Mouse (Mus musculus) kidney, postnatal 0 days (tissue): ENCODE data around the gene Cdkn2d. TPM values are rescaled to one million over a fixed set of nuclear protein-coding genes. Genes with fewer than 3 reads are reported as not detected.
"Not testable (repeated sequence)": the region's sequence is repeated elsewhere in the genome, so short reads cannot be mapped to it uniquely, and the experiment has no call there.

Experiments
- ATAC-seq: fragments of 200-750 bp; cut with Nextera tagmentation; replicated peaks from 2 replicates; pipeline ENCODE4 v1.8.0; 2017; ENCODE audit warnings: low read depth, moderate number of reproducible peaks, moderate TSS enrichment, moderate library complexity; ENCODE audit not compliant: low FRiP score
- DNase-seq: peaks from one replicate; pipeline ENCODE4 v3.0.0-alpha.2; 2016; ENCODE audit warnings: low spot score
- H3K27ac ChIP-seq: fragments of 300-500 bp; sonication (generic); 2 replicates; pipeline ENCODE4 v1.5.1; 2014; ENCODE audit warnings: mild to moderate bottlenecking
- H3K27me3 ChIP-seq: fragments of 300-500 bp; sonication (generic); 2 replicates; pipeline ENCODE4 v1.6.1; 2014; ENCODE audit warnings: low read length, mixed read lengths; ENCODE audit not compliant: insufficient read depth
- H3K36me3 ChIP-seq: fragments of 300-500 bp; sonication (generic); 2 replicates; pipeline ENCODE4 v1.6.1; 2014; ENCODE audit warnings: low read length, mixed read lengths; ENCODE audit not compliant: insufficient read depth
- H3K4me1 ChIP-seq: fragments of 300-500 bp; sonication (generic); replicated peaks from 2 replicates; pipeline ENCODE4 v1.6.1; 2014; ENCODE audit warnings: antibody characterized with exemption, low read length, mixed read lengths; ENCODE audit not compliant: insufficient read depth
- H3K4me2 ChIP-seq: fragments of 300-500 bp; sonication (generic); 2 replicates; pipeline ENCODE4 v1.6.1; 2014; ENCODE audit warnings: mild to moderate bottlenecking, low read length, moderate library complexity, mixed read lengths
- H3K4me3 ChIP-seq: fragments of 300-500 bp; sonication (generic); replicated peaks from 2 replicates; pipeline ENCODE4 v1.5.1; 2014; ENCODE audit warnings: low read depth, low read length
- H3K9ac ChIP-seq: fragments of 300-500 bp; sonication (generic); 2 replicates; pipeline ENCODE4 v1.6.1; 2014; ENCODE audit warnings: low read depth, low read length
- H3K9me3 ChIP-seq: fragments of 300-500 bp; sonication (generic); replicated peaks from 2 replicates; pipeline ENCODE4 v1.6.1; 2016; ENCODE audit warnings: low read length, inconsistent platforms, mixed read lengths
- CTCF ChIP-seq: IDR thresholded peaks from 2 replicates; pipeline ENCODE4 v1.5.1; 2016; ENCODE audit warnings: antibody characterized with exemption, low read depth, mild to moderate bottlenecking, moderate library complexity
- WGBS: fragments of 180-500 bp; shearing (Covaris S2); extraction: QIAGEN DNeasy Blood & Tissue Kit; methylation state at CpG from one replicate; pipeline ENCODE4 v1.1.7; 2014; 5-methylcytosine and 5-hydroxymethylcytosine counted together
- polyA plus RNA-seq: library from polyadenylated mRNA; unstranded; fragments of >200 nt; fragmentation: Nextera tagmentation; extraction: Ambion mirVana; gene quantifications from 2 replicates; pipeline ENCODE4 v1.2.1, GENCODE M21; 2015

The Cdkn2d gene
- polyA plus RNA-seq, 1 experiment from 2014 or later: 31.4 TPM

DNA sequence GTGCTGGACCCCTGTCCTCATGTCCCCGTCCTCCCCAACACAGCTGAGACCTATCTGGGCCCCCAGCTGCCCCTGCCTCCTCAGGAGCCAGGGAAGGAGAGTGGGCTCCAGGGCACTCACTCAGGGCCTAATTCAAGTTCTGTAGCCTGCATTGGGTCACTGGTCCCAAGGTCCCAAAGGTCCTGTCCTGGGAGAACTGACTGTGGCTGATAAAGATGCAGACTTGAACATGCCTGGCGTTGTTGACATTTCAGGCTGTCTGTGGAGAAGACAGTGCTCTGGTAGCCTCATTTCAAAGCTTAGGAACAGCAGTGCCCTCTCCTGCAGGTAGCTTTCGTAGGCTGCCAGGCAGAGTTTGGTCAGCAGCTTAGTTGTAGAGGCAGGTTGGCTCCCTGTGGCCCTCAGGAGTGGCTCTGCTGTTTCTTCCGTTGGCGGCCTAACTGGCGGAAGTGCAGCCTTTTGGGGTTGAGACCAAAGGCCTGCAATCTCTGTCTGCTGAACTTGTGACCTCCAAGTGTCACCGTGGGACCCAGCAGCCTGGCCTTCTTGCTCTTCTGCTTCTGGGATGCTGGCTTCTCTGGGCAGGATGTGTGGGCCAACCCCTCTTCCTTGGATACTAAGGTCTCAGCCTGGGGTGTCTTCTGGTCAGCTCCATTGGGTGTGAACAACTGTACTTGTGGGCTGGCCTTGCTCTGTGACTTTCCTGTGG lies 17.5 kb downstream of the Cdkn2d start:
- no peaks in the 10 kb centered on the region for H3K4me1 ChIP-seq
- DNase-seq (no peak), ATAC-seq (no peak)
- H3K27me3 ChIP-seq: no peaks in the 10 kb centered on the region
- H3K36me3 ChIP-seq: peaks cover 81% of the 10 kb centered on the region
- H3K4me2 ChIP-seq: no peak overlapping the region
- no peak overlapping the region for H3K4me3 ChIP-seq
- 80% methylated on average over 7 of the region's 7 CpGs for WGBS
- no peak overlapping the region for H3K9ac ChIP-seq
- no peak overlapping the region for H3K27ac ChIP-seq
- no peak for TF ChIP-seq CTCF
- H3K9me3 ChIP-seq: no peaks in the 10 kb centered on the region

DNA sequence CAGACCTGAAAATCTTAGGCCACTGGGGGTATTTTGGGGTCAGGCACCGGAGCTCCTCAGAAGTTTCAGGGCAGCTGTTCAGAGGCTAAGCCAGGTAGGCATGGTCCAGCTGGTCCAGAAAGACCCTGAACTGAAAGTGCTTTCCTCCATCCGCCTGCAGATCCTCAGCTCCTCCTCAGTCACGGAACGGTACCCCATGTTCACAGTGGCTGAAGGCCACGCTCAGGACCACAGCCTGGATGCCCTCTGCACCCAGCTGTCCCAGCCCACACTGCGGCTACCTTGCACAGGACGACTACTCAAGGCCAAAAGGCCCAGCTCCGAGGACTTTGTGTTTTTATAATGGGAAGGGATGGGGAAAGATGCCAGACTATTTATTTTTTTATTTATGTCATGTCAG lies 18.1 kb downstream of the Cdkn2d start:
- no peaks in the 10 kb centered on the region for H3K4me1 ChIP-seq
- 75% methylated on average over 8 of the region's 8 CpGs for WGBS
- no peak for DNase-seq
- no peak overlapping the region for H3K9ac ChIP-seq
- no peak overlapping the region for H3K4me3 ChIP-seq
- no peak for ATAC-seq
- H3K27me3 ChIP-seq: no peaks in the 10 kb centered on the region
- no peak overlapping the region for H3K27ac ChIP-seq
- H3K4me2 ChIP-seq: no peak overlapping the region
- no peak for TF ChIP-seq CTCF
- peaks cover 82% of the 10 kb centered on the region for H3K36me3 ChIP-seq
- no peaks in the 10 kb centered on the region for H3K9me3 ChIP-seq

DNA sequence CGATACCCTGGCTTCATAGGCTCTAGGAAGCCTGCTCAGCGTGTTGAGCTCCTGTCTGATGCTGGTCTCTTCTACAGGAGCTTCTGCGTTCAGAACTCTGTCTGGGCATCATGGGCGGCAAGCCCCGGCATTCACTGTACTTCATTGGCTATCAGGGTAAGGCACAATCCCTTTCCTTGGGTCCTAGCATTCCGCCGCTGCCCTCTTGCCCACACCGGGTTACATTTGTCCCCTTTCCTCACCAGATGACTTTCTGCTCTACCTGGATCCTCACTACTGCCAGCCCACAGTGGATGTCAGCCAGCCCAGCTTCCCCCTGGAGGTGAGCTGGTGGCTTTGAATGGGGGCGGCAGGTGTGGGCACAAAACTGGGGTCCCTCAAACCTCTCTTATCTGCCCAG lies 18.8 kb downstream of the Cdkn2d start:
- no peak overlapping the region for H3K9ac ChIP-seq
- TF ChIP-seq CTCF: no peak
- no peak overlapping the region for H3K4me3 ChIP-seq
- ATAC-seq (no peak), DNase-seq (no peak)
- WGBS: 90% methylated on average over 9 of the region's 9 CpGs
- H3K27ac ChIP-seq: no peak overlapping the region
- no peak overlapping the region for H3K4me2 ChIP-seq
- H3K36me3 ChIP-seq: peaks cover 78% of the 10 kb centered on the region
- H3K27me3 ChIP-seq: no peaks in the 10 kb centered on the region
- H3K4me1 ChIP-seq: no peaks in the 10 kb centered on the region
- H3K9me3 ChIP-seq: no peaks in the 10 kb centered on the region

DNA sequence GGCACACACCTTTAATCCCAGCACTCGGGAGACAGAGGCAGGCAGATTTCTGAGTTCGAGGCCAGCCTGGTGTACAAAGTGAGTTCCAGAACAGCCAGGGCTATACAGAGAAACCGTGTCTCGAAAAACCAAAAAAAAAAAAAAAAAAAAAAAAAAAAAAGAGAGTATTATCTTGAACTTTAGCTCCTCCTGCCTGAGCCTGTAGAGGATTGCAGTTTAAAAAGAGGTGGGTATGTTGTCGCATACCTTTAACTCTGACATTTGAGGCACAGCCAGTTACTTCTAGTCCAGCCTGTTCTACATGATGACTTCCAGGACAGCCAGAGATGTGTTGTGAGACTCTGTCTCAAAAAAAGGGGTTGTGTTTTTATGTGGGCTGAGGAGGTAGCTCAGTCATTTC lies 21.6 kb downstream of the Cdkn2d start:
- 70% methylated on average over 5 of the region's 5 CpGs for WGBS
- not testable (repeated sequence) for ATAC-seq, H3K9me3 ChIP-seq, H3K9ac ChIP-seq, H3K4me2 ChIP-seq, H3K4me3 ChIP-seq, H3K27me3 ChIP-seq, H3K27ac ChIP-seq, H3K4me1 ChIP-seq, DNase-seq
- H3K36me3 ChIP-seq: peaks cover 56% of the 10 kb centered on the region

DNA sequence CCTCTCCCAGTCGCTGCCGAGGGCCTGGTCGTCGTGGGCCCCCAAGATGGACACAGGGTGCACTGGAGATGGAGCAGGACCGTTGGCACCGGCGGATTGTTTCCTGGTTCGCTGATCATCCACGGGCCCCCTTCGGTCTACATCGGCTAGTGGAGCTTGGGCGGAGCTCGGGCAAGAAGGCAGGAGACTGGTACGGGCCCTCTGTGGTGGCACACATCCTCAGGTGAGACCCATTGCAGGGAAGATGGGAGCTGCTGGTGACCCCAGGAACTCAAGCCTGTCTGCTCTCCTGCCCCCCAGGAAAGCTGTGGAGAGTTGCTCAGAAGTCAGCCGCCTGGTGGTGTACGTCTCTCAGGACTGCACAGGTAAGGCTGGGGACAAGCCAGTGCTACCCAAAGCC lies 22.9 kb downstream of the Cdkn2d start:
- Histone ChIP-seq H3K4me1 (peaks cover 9% of the 10 kb centered on the region), H3K27me3 (no peaks in the 10 kb centered on the region), H3K9me3 (no peaks in the 10 kb centered on the region), H3K4me3 (no peak overlapping the region), H3K9ac (no peak overlapping the region), H3K36me3 (peaks cover 45% of the 10 kb centered on the region), H3K27ac (no peak overlapping the region), H3K4me2 (no peak overlapping the region)
- ATAC-seq (no peak), DNase-seq (no peak)
- WGBS: 91% methylated on average over 16 of the region's 16 CpGs
- TF ChIP-seq CTCF: no peak

DNA sequence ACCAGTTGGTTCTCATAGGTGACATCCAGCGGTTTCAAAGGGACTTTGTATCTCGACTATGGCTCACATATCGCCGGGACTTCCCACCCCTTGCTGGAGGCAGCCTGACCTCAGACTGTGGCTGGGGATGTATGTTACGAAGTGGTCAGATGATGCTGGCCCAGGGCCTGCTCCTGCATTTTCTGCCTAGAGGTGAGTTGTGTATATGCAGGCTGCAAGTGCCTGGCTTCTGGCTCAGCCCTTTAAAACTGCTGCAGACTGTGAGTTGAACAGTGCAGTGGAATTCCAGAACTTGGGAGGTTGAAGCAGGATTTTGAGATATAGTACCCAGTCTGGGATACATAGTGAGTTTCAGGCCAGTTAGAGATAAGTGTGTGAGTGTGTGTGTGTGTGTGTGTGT lies 24.3 kb downstream of the Cdkn2d start:
- Histone ChIP-seq H3K27me3 (no peaks in the 10 kb centered on the region), H3K9me3 (no peaks in the 10 kb centered on the region), H3K4me2 (peak overlapping the region; percentile 86; the same call in 1 of the 2 replicates), H3K4me3 (no peak overlapping the region), H3K4me1 (peaks cover 9% of the 10 kb centered on the region), H3K36me3 (peaks cover 31% of the 10 kb centered on the region), H3K27ac (no peak overlapping the region), H3K9ac (peak overlapping the region; percentile 40; the same call in 1 of the 2 replicates)
- no peak for TF ChIP-seq CTCF
- no peak for DNase-seq
- 83% methylated on average over 5 of the region's 5 CpGs for whole genome bisulfite sequencing
- no peak for ATAC-seq

DNA sequence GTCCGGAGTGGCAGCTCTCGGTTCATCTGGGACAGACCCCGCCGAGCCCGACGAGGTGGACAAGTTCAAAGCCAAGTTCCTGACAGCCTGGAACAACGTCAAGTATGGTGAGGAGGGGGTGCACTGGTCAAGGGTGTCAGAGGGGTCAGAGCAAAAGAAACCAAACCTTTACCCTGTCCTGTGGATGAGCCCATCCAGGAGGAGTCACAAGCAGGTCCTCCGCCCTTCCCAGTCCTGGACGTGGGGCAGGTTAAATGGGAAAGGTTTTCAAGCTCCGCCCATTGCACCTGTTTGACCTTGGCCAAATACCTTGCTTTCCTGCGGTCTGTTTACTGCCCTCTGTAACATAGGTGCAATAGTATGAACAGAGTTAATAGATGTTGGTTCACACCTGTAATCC lies 25.6 kb downstream of the Cdkn2d start:
- DNase-seq: no peak

More for the DNA sequence above, 25.6 kb downstream of the Cdkn2d start:
- Histone ChIP-seq H3K4me1 (peaks cover 9% of the 10 kb centered on the region), H3K4me2 (peak overlapping the region; percentile 86), H3K36me3 (peaks cover 18% of the 10 kb centered on the region), H3K9ac (peak overlapping the region; percentile 91), H3K9me3 (no peaks in the 10 kb centered on the region), H3K27me3 (no peaks in the 10 kb centered on the region), H3K27ac (peak overlapping the region; percentile 83), H3K4me3 (peak overlapping the region; percentile 83)
- WGBS: 5% methylated on average over 11 of the region's 11 CpGs
- peak; percentile 47 for ATAC-seq
- TF ChIP-seq CTCF: no peak
